Mouse (Mus musculus): ENCODE results near the gene Arhgap29. TPM values are rescaled to one million over a fixed set of nuclear protein-coding genes. Genes with fewer than 3 reads are reported as not detected.
A peak's percentile ranks its signal among the peaks of the same experiment; 100 is the strongest.

The Arhgap29 gene
- polyA plus RNA-seq, 1 experiment from 2014 or later, result 0.23 TPM

DNA sequence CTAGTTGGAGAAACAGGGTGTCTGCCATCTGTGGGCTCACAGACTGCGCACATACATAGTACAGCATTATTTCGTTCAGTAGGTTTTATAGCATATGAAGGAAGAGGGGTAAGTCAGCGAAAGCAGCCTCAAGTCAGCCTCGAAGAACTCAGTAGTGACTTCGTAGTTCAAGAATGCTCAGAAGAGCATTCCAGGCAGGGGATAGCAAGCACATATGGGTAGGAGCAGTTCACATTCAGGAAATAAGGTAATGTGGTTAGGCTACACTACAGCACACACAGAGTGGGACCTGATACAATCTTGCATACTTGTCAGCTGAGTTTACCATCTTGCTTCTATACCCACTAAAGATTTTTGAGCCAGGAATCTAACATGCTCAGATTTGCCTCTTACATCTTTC, 58.0 kb downstream of the Arhgap29 start:
- whole genome bisulfite sequencing (ENCODE audit: missing documents), result 94% methylated on average over 5 of the region's 5 CpGs
- Histone ChIP-seq H3K36me3 (ENCODE audit: inconsistent target) (no peaks in the 10 kb centered on the region), H3K27ac (no peak overlapping the region), H3K4me3 (ENCODE audit: inconsistent target) (no peak overlapping the region), H3K79me2 (ENCODE audit: inconsistent target) (no peaks in the 10 kb centered on the region)

DNA sequence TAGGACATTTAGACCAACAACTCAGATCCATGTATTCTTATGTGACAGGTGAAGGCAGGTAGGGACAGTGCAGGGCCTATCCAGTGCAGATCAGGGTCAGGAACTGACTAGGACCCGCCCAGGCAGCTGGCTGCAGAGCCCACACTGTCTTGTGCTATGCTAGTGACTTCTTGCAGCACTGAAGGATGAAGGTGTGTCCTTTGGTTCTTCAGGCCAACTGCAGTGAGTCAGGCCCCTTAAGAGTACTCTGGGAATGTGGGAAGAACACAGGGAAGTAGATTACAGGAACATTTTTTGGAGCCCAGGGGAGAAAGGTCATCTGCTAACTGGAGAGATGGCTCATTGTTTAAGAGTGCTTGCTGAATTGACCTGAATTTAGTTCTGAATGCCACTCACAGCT, 60.1 kb downstream of the Arhgap29 start:
- Histone ChIP-seq H3K4me3 (ENCODE audit: inconsistent target) (no peak overlapping the region), H3K36me3 (ENCODE audit: inconsistent target) (no peaks in the 10 kb centered on the region), H3K27ac (no peak overlapping the region), H3K79me2 (ENCODE audit: inconsistent target) (no peaks in the 10 kb centered on the region)
- WGBS (ENCODE audit: missing documents), result 93% methylated on average over 1 of the region's 1 CpGs

DNA sequence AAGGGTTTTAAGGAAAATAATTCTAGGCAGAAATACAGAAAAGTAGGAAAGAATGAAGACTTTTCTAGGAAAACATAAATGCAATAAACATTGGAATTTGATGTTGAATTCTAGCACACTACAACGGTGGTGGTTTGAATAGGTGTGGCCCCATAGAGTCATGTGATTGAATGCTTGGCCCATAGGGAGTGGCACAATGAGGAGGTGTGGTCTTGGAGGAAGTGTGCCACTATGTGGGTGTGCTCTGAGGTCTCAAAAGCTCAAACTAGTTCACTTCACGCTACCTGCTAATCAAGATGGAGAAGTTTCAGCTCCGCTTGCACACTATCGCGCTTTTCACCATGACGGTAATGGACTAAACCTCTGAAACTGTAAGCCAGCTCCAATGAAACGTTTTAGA, 66.1 kb downstream of the Arhgap29 start:
- no peaks in the 10 kb centered on the region for H3K36me3 ChIP-seq (ENCODE audit: inconsistent target)
- no peak overlapping the region for H3K27ac ChIP-seq
- no peaks in the 10 kb centered on the region for H3K79me2 ChIP-seq (ENCODE audit: inconsistent target)
- H3K4me3 ChIP-seq (ENCODE audit: inconsistent target), result no peak overlapping the region
- WGBS (ENCODE audit: missing documents), result 89% methylated on average over 7 of the region's 7 CpGs

DNA sequence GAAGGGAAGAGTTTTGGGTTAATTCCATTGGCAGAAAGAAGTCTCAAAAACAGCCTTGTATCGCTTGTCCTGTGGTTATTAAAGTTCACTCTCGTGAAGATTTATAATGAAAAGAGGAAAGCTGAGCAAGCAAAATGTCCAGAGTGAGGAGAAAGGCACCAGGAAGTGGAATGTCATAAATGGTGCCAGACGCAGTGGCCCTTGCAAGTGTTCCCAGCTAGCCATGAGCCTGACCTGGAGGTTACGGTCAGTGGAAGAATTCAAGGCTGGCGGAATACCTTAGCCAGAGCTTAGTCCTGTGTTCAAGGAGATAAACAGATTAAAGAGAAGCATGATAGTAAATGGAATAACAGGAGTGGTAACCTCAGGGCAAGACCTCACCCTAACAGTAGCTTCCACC, 66.8 kb downstream of the Arhgap29 start:
- no peaks in the 10 kb centered on the region for H3K36me3 ChIP-seq (ENCODE audit: inconsistent target)
- WGBS (ENCODE audit: missing documents), result 93% methylated on average over 5 of the region's 5 CpGs
- H3K4me3 ChIP-seq (ENCODE audit: inconsistent target), result no peak overlapping the region

DNA sequence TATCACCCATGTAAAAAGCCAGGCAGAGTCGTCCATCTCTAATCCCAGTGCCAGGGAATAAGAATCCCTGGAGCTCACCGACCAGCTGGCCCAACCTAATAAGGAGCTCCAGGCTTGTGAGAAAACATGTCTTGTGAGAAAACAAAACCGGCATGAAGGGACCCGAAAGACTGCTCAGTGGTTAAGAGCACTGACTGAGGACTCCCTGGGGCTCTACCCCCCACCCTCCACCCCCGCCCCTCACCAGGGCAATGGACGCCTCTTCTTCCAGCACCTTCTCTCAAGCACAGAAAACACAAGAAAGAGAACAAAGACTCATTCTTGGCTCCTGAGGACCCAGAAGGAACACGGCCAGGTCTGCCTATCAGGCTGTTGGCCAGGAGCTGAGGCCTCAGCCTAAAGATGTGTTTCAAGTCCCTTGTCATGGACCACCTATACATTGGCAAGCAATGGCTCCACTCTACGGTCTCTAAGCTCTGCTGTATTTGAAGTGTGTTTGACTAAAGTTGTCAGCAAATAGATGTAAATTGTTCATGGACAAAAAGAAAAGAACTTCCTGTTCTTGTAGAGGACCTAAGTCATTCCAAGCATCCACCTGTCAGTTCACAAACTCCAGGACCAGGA, 68.8 kb downstream of the Arhgap29 start:
- H3K79me2 ChIP-seq (ENCODE audit: inconsistent target), result no peaks in the 10 kb centered on the region
- H3K4me3 ChIP-seq (ENCODE audit: inconsistent target), result no peak overlapping the region
- no peaks in the 10 kb centered on the region for H3K36me3 ChIP-seq (ENCODE audit: inconsistent target)
- no peak overlapping the region for H3K27ac ChIP-seq
- 98% methylated on average over 8 of the region's 8 CpGs for WGBS (ENCODE audit: missing documents)

More for the DNA sequence above, 66.8 kb downstream of the Arhgap29 start:
- Histone ChIP-seq H3K27ac (no peak overlapping the region), H3K79me2 (ENCODE audit: inconsistent target) (no peaks in the 10 kb centered on the region)

DNA sequence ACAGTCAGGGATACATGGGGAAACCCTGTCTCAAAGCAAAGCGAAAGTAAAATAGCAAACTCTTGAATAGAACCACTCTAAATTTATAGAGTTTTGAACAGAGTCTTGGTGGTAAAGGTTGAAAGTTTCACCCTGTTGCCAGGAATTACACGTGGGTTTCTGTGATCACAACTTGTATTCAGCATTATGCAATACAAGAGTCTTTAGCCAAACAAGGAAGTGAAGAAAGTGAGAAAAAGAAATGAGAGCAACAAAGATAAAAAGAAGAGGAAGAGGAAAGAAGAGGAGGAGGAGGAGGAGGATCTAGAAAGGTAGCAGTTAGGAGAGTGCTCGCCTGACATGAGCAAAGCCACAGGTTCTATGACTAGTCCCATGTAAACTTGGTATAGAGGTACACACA, 70.0 kb downstream of the Arhgap29 start:
- no peak overlapping the region for H3K4me3 ChIP-seq (ENCODE audit: inconsistent target)
- no peak overlapping the region for H3K27ac ChIP-seq
- WGBS (ENCODE audit: missing documents), result 39% methylated on average over 3 of the region's 3 CpGs
- H3K79me2 ChIP-seq (ENCODE audit: inconsistent target), result no peaks in the 10 kb centered on the region
- H3K36me3 ChIP-seq (ENCODE audit: inconsistent target), result no peaks in the 10 kb centered on the region

DNA sequence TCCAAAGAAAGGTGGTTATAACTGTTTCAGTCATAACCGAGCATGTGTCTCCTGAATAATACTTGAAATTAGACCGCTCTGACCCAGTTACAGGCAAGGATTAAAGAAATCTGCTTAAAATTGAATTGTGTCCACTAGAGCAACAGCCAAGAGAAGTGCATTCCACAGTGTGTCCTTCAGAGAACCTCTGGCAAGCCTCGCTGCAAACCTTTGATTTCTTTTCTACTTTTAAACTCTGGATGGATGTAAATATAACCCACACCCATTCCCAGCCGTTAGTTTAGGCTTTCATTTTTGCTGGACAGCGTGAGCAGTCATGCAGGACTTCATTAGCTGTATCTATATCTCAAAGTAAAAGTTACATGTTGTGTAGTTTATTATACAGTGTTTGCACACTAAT, 74.3 kb downstream of the Arhgap29 start:
- Histone ChIP-seq H3K4me3 (ENCODE audit: inconsistent target) (no peak overlapping the region), H3K27ac (no peak overlapping the region), H3K36me3 (ENCODE audit: inconsistent target) (no peaks in the 10 kb centered on the region), H3K79me2 (ENCODE audit: inconsistent target) (no peaks in the 10 kb centered on the region)
- WGBS (ENCODE audit: missing documents), result 84% methylated on average over 5 of the region's 5 CpGs

DNA sequence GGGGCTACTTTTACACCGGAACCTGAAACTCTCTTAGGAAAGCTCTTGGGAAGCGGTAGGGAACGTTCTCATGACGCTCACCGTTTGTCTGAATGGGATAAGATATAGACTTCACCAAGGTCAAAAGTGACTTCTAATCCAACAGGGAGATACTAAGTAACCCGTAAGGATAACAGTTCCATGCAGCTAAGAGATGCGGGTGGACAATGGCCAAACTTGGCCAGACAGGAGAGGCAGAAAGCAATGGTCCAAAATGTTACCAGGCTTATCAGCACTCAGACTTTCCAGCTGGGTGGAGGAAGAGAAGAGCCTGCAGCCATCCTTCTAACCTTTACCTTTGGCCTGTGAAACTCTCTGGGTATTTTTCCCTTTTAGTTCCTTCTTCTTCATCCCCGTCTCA, 75.4 kb downstream of the Arhgap29 start:
- 96% methylated on average over 7 of the region's 8 CpGs for WGBS (ENCODE audit: missing documents)
- H3K36me3 ChIP-seq (ENCODE audit: inconsistent target), result no peaks in the 10 kb centered on the region
- no peak overlapping the region for H3K27ac ChIP-seq
- no peaks in the 10 kb centered on the region for H3K79me2 ChIP-seq (ENCODE audit: inconsistent target)
- no peak overlapping the region for H3K4me3 ChIP-seq (ENCODE audit: inconsistent target)

DNA sequence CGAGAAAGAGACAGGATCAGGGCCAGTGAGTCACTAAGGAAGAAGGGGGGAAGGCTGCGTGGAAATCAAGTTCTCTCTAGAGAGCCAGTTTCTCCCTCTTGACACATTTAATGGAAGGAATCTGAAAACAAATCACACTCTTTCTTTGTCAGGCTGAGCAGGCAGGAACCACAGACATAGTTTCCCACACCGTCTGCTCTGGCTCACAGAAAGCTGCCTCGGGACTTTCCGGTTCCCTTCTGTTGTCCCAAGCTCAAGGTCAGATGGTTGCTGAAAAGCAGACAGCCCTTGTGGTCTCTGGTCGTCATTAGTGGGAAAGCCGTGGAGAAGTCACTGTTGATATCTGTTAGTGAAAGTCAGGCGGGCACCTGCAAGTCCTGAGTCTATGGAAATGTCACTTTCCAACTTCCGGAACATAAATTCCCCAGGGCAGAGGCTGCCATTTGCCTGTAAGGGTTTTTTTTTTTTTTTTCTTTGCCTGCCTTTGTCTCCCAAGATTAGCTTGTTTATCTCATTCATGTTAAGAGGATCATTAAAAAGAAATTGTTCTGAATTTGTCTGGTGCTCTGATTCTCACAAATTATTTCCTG, 81.0 kb downstream of the Arhgap29 start:
- WGBS (ENCODE audit: missing documents), result 82% methylated on average over 9 of the region's 9 CpGs
- no peaks in the 10 kb centered on the region for H3K36me3 ChIP-seq (ENCODE audit: inconsistent target)
- no peak overlapping the region for H3K4me3 ChIP-seq (ENCODE audit: inconsistent target)
- no peaks in the 10 kb centered on the region for H3K79me2 ChIP-seq (ENCODE audit: inconsistent target)
- no peak overlapping the region for H3K27ac ChIP-seq

DNA sequence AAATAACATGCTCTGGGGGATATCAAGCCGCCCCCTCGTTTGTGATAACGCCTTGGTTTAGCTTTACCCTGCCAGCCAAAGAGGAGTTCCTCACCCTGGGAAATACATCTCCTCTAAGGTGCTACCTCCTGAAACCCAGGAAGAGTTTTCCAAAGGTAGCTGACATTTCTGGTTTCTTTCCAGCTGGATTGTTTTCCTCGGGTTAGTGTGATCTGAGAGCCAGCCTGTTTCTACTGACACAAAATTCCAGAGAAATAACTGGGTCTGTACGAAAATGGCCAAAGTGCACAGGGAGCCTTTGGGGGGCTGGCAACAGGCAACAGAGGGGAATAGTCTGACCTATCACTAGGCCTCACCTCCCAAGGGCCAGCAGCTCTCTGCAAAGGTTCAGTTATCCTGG, 81.9 kb downstream of the Arhgap29 start:
- Histone ChIP-seq H3K36me3 (ENCODE audit: inconsistent target) (no peaks in the 10 kb centered on the region), H3K4me3 (ENCODE audit: inconsistent target) (no peak overlapping the region), H3K79me2 (ENCODE audit: inconsistent target) (no peaks in the 10 kb centered on the region), H3K27ac (no peak overlapping the region)
- WGBS (ENCODE audit: missing documents), result 97% methylated on average over 5 of the region's 5 CpGs

DNA sequence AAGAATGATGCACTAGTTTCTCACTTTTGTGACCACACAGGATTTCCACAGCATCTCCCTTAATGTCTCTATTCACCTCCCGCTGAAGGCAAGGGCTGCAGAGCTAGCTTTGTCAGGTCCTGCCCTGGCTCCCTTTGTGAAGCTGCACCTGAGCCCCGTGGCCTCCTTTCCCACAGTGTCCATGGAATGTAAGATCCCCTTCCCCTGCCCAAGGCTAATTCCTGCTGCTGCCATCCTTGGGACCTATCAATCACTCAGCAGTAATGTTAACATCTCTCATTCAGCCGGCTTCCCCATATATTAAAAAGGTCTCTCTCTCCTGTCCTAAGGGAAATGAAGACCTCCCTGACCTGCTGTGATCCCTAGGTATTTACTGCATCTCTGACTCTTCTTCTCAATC, 82.8 kb downstream of the Arhgap29 start:
- WGBS (ENCODE audit: missing documents), result 80% methylated on average over 3 of the region's 3 CpGs
- H3K79me2 ChIP-seq (ENCODE audit: inconsistent target), result no peaks in the 10 kb centered on the region
- no peak overlapping the region for H3K27ac ChIP-seq
- H3K4me3 ChIP-seq (ENCODE audit: inconsistent target), result no peak overlapping the region
- no peaks in the 10 kb centered on the region for H3K36me3 ChIP-seq (ENCODE audit: inconsistent target)

DNA sequence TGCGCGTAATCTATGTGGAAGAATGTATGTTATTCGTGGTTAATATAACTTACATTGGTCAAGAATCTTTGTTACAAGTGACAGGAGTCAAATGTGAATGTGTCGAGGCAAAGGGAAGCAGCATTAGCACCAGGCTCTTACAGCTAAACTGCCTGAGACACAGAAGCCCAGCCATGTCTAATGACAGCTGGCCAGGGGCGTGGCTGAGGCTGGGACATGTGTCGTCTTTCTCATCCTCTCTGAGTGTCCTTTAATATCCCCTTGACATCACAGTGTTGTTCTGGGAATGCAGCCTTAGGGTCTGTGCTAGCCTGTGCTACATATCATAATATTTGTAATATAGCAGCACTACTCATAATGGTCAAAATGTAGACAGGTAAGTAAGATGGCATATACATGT, 88.2 kb downstream of the Arhgap29 start:
- 92% methylated on average over 6 of the region's 6 CpGs for WGBS (ENCODE audit: missing documents)
- H3K79me2 ChIP-seq (ENCODE audit: inconsistent target), result no peaks in the 10 kb centered on the region
- H3K36me3 ChIP-seq (ENCODE audit: inconsistent target), result no peaks in the 10 kb centered on the region
- H3K27ac ChIP-seq, result no peak overlapping the region
- H3K4me3 ChIP-seq (ENCODE audit: inconsistent target), result no peak overlapping the region

DNA sequence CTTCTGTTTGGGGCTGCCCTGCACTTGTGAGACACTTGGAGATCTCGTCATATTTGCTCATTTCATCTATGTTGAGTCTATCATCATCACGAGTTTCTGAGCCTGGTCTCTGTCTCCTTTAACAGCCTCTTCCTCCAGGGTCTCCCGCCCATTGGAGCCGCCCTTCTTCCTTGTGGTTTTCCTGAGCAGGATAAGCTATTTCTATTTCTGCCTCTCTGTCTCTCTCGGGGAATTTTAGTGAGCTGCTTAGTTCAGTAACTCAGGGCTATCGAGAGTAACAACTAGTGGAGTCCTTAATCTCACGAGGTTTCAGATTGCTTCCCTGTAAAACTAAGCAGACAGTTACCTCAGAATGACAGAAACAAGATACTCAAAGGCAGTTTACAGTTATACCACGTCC, 90.8 kb downstream of the Arhgap29 start:
- no peak overlapping the region for H3K4me3 ChIP-seq (ENCODE audit: inconsistent target)

DNA sequence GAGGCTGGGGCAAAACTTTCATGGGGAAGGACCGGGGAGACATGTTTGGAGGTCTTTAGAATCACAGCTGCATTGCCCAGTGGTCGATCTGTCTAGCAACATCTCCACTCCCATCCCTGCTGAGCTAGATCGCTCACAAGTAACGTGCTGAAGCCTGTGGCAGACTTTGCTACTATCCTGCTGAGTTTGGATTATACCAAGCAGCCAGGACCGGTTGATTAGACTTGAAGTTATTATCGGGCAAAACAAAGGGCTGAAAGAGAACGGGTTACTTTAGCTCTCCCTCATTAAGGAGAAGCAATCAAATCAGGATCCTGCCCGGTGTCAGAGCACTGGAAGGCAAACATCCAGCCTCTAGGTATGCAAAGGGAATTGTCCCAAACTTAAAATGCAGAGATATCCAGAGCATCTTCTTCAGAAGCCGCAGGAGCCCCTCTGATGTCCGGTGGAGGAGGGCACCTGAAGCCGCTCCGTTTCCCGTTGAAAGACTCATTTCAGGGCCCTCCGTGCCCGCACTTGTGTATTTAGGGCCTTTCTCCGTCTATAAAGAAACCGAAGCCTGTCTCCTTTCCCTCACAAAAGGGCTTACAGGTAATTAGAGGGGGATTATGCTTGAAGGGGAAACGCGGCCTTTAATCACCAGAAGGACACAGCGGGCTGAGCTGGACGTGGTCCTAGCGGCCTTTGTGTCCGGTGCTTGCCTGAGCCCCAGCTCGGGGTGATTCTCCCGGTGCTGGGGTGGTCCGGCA, 91.6 kb downstream of the Arhgap29 start, which contains the start of gene Abca4:
Abca4 (plus strand) TSS at position 645 of the 749 bp plus-strand sequence.
- 80% methylated on average over 26 of the region's 26 CpGs for WGBS (ENCODE audit: missing documents)
- no peak within 1 kb of the TSS for H3K4me3 ChIP-seq (ENCODE audit: inconsistent target)

More for the DNA sequence above, 90.8 kb downstream of the Arhgap29 start:
- Histone ChIP-seq H3K79me2 (ENCODE audit: inconsistent target) (no peaks in the 10 kb centered on the region), H3K27ac (peak overlapping the region; percentile 29; the same call in 1 of the 2 replicates), H3K36me3 (ENCODE audit: inconsistent target) (no peaks in the 10 kb centered on the region)
- 8% methylated on average over 8 of the region's 8 CpGs for WGBS (ENCODE audit: missing documents)

DNA sequence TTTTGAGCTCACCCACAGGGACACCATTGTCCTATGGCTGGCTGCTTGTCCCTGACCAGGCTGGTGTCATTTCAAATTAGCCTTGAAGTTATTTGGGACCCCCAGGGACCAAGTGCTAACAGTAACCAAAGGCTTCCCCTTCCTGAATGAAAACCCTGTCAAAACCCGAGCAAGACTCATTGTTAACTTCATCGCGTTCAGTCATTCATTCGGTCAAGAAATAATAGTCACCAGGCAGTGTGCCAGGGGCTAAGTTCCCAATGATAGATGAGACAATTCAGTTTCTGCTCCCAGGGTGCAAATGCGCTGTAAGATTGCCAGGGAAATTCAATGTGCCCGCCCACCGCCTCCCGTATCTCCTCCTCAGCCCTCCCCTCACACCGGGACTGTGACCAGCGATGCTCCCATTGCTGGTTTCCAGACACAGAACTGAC, 93.9 kb downstream of the Arhgap29 start:
- Histone ChIP-seq H3K36me3 (ENCODE audit: inconsistent target) (no peaks in the 10 kb centered on the region), H3K4me3 (ENCODE audit: inconsistent target) (no peak overlapping the region), H3K79me2 (ENCODE audit: inconsistent target) (no peaks in the 10 kb centered on the region), H3K27ac (no peak overlapping the region)
- 91% methylated on average over 10 of the region's 10 CpGs for WGBS (ENCODE audit: missing documents)

More for the DNA sequence above, 91.6 kb downstream of the Arhgap29 start, which contains the start of gene Abca4:
- Histone ChIP-seq H3K79me2 (ENCODE audit: inconsistent target) (no peaks in the 10 kb centered on the region), H3K36me3 (ENCODE audit: inconsistent target) (no peaks in the 10 kb centered on the region), H3K27ac (no peak within 1 kb of the TSS)
